Mouse (Mus musculus): ENCODE results near the gene Fam193a.

The Fam193a gene

GRCm38 (mm10) chr5:34466648-34467047 lies 96.9 kb downstream of the Fam193a start:
- no peak for DNase-seq

GRCm38 (mm10) chr5:34468039-34468775 lies 98.5 kb downstream of the Fam193a start:
- no peak for DNase-seq

GRCm38 (mm10) chr5:34480926-34481325 lies 111.2 kb downstream of the Fam193a start:
- no peak for DNase-seq

- no peak for DNase-seq
Observed at GRCm38 (mm10) chr5:34485731-34486130, 116.0 kb downstream of the Fam193a start.

GRCm38 (mm10) chr5:34487320-34488090 lies 117.8 kb downstream of the Fam193a start:
- DNase-seq, result no peak

- no peak for DNase-seq
Observed at GRCm38 (mm10) chr5:34488741-34489417, 119.1 kb downstream of the Fam193a start.

- no peak for DNase-seq
Observed at GRCm38 (mm10) chr5:34489418-34489787, 119.7 kb downstream of the Fam193a start.

GRCm38 (mm10) chr5:34496745-34497144 lies 127.0 kb downstream of the Fam193a start:
- no peak for DNase-seq

GRCm38 (mm10) chr5:34500886-34501285 lies 131.2 kb downstream of the Fam193a start:
- no peak for DNase-seq

- DNase-seq, result no peak
Observed at GRCm38 (mm10) chr5:34501588-34501987, 131.9 kb downstream of the Fam193a start.

- no peak for DNase-seq
Observed at GRCm38 (mm10) chr5:34502411-34502810, 132.7 kb downstream of the Fam193a start.

GRCm38 (mm10) chr5:34502821-34503220 lies 133.1 kb downstream of the Fam193a start:
- no peak for DNase-seq

GRCm38 (mm10) chr5:34512486-34512885 lies 142.8 kb downstream of the Fam193a start:
- no peak for DNase-seq

- DNase-seq, result peak; percentile 98
Observed at GRCm38 (mm10) chr5:34513466-34514217, 143.9 kb downstream of the Fam193a start, which contains the start of gene Tnip2. Gene Tnip2, minus strand, starts transcription at chr5:34513991.

- DNase-seq, result no peak
Observed at GRCm38 (mm10) chr5:34514218-34514566, 144.5 kb downstream of the Fam193a start.

GRCm38 (mm10) chr5:34515096-34515495 lies 145.4 kb downstream of the Fam193a start:
- no peak for DNase-seq

GRCm38 (mm10) chr5:34517913-34518312 lies 148.2 kb downstream of the Fam193a start:
- DNase-seq, result peak; percentile 86

- DNase-seq, result no peak
Observed at GRCm38 (mm10) chr5:34519389-34519910, 149.7 kb downstream of the Fam193a start.

GRCm38 (mm10) chr5:34520458-34521209 lies 150.9 kb downstream of the Fam193a start:
- no peak for DNase-seq

GRCm38 (mm10) chr5:34521337-34521736 lies 151.6 kb downstream of the Fam193a start:
- no peak for DNase-seq

GRCm38 (mm10) chr5:34523958-34524485 lies 154.3 kb downstream of the Fam193a start:
- DNase-seq, result no peak

- no peak for DNase-seq
Observed at GRCm38 (mm10) chr5:34524511-34524910, 154.8 kb downstream of the Fam193a start.
